Mouse (Mus musculus) heart, postnatal 0 days (tissue): ENCODE measurements around the gene Nsf. TPM values are rescaled to one million over a fixed set of nuclear protein-coding genes. Genes with fewer than 3 reads are reported as not detected.

ENCODE experiments used
- ATAC-seq: fragments of 200-750 bp; cut with Nextera tagmentation; 2 replicates; pipeline ENCODE4 v1.8.0; 2017; ENCODE audit warnings: low read depth, moderate number of reproducible peaks, moderate library complexity; ENCODE audit not compliant: insufficient read depth
- DNase-seq: peaks from one replicate; pipeline ENCODE4 v3.0.0-alpha.2; 2016; ENCODE audit warnings: low spot score
- H3K27ac ChIP-seq: fragments of 300-500 bp; sonication (generic); 2 replicates; pipeline ENCODE4 v1.5.1; 2014; ENCODE audit warnings: low read depth, mild to moderate bottlenecking
- H3K27me3 ChIP-seq: fragments of 300-500 bp; sonication (generic); 2 replicates; pipeline ENCODE4 v1.6.1; 2014; ENCODE audit warnings: low read length, mixed read lengths; ENCODE audit not compliant: control insufficient read depth, insufficient read depth
- H3K36me3 ChIP-seq: fragments of 300-500 bp; sonication (generic); replicated peaks from 2 replicates; pipeline ENCODE4 v1.6.1; 2014; ENCODE audit warnings: low read length, mixed read lengths; ENCODE audit not compliant: control insufficient read depth, insufficient read depth
- H3K4me1 ChIP-seq: fragments of 300-500 bp; sonication (generic); 2 replicates; pipeline ENCODE4 v1.6.1; 2014; ENCODE audit warnings: antibody characterized with exemption; ENCODE audit not compliant: control insufficient read depth, insufficient read depth
- H3K4me2 ChIP-seq: fragments of 300-500 bp; sonication (generic); 2 replicates; pipeline ENCODE4 v1.6.1; 2014; ENCODE audit warnings: low read depth, mild to moderate bottlenecking, low read length, moderate library complexity
- H3K4me3 ChIP-seq: fragments of 300-500 bp; sonication (generic); 2 replicates; pipeline ENCODE4 v1.5.1; 2014; ENCODE audit warnings: low read depth, low read length
- H3K9ac ChIP-seq: fragments of 300-500 bp; sonication (generic); replicated peaks from 2 replicates; pipeline ENCODE4 v1.6.1; 2014; ENCODE audit warnings: low read depth, low read length, mixed read lengths
- H3K9me3 ChIP-seq: fragments of 300-500 bp; sonication (generic); replicated peaks from 2 replicates; pipeline ENCODE4 v1.6.1; 2016; ENCODE audit warnings: low read length; ENCODE audit not compliant: control insufficient read depth
- CTCF ChIP-seq: IDR thresholded peaks from 2 replicates; pipeline ENCODE4 v1.5.1; 2016; ENCODE audit warnings: antibody characterized with exemption, control low read depth, low read depth
- EP300 ChIP-seq: IDR thresholded peaks from 2 replicates; pipeline ENCODE4 v1.6.1; 2016; ENCODE audit warnings: antibody characterized with exemption, low read depth
- WGBS: fragments of 180-500 bp; shearing (Covaris S2); extraction: QIAGEN DNeasy Blood & Tissue Kit; methylation state at CpG from one replicate; pipeline ENCODE4 v1.1.7; 2014; 5-methylcytosine and 5-hydroxymethylcytosine counted together
- polyA plus RNA-seq: library from polyadenylated mRNA; unstranded; fragments of >200 nt; fragmentation: Nextera tagmentation; extraction: Ambion mirVana; gene quantifications from 2 replicates; pipeline ENCODE4 v1.2.1, GENCODE M21; 2015
- total RNA-seq: library from RNA; depleted of rRNA; stranded (reverse); fragments of >200 nt; gene quantifications from 2 replicates; pipeline ENCODE4 v1.2.3, GENCODE M21; 2014; ENCODE audit warnings: low replicate concordance

Nsf gene
- total and polyA plus RNA-seq, 2 experiments from 2014 or later: 24.9 to 25.2 TPM

GRCm38 (mm10) chr11:103859933-103860610, 93.8 kb downstream of the Nsf start:
- Histone ChIP-seq H3K4me1 (no peaks in the 10 kb centered on the region), H3K4me2 (no peak overlapping the region), H3K4me3 (no peak overlapping the region), H3K36me3 (peaks cover 48% of the 10 kb centered on the region), H3K9ac (no peak overlapping the region), H3K27ac (no peak overlapping the region), H3K27me3 (no peaks in the 10 kb centered on the region), H3K9me3 (no peaks in the 10 kb centered on the region)
- WGBS: 70% methylated on average over 4 of the region's 4 CpGs
- ATAC-seq (no peak), DNase-seq (no peak)
- TF ChIP-seq CTCF: no peak
- no peak for TF ChIP-seq EP300

DNA sequence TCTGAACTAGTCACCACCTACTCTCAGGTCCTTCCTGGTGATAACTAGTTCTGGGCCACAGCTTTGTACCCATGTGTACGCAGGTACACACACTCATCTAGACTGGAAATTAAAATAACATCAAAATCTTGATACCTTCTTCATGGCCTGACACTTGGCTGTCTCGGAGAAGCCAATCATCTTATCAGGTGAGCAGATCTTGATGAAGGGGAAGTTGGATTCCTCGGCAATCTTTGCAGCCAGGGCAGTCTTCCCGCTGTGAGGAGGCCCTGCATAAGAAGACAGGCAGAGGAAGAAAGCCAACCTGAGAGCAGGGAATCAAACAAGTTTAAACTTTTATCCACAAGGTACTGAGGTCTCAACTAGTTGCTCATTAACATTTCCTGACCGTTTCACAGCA, 95.1 kb downstream of the Nsf start:
- no peak for DNase-seq
- H3K9ac ChIP-seq: no peak overlapping the region
- no peak overlapping the region for H3K4me2 ChIP-seq
- H3K36me3 ChIP-seq: peaks cover 50% of the 10 kb centered on the region
- TF ChIP-seq EP300: no peak
- no peak for TF ChIP-seq CTCF
- H3K27me3 ChIP-seq: no peaks in the 10 kb centered on the region
- 54% methylated on average over 5 of the region's 5 CpGs for WGBS
- H3K4me1 ChIP-seq: no peaks in the 10 kb centered on the region
- no peak overlapping the region for H3K4me3 ChIP-seq
- no peak overlapping the region for H3K27ac ChIP-seq
- no peak for ATAC-seq
- H3K9me3 ChIP-seq: no peaks in the 10 kb centered on the region

DNA sequence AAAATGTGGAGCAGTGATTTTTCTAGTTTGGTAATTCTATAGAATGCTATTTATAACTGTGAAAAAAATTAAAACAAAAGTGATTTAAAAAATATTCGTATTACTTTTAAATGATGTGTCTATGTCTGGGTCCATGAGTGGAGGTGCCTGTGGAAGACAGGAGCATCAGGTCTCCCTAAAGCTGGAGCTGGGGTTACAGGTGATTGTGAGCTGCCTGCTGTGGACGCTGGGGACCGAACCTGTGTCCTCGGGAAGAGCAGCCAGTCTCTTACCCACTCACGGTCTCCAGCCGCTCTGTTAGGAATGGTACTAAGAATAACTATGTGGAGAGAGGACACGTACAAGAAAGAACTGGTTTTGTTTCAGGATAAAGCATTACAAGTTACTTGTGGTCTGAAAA, 97.2 kb downstream of the Nsf start:
- Histone ChIP-seq H3K27ac (no peak overlapping the region), H3K9ac (no peak overlapping the region), H3K27me3 (no peaks in the 10 kb centered on the region), H3K9me3 (no peaks in the 10 kb centered on the region), H3K4me2 (no peak overlapping the region), H3K4me1 (no peaks in the 10 kb centered on the region), H3K4me3 (no peak overlapping the region), H3K36me3 (peaks cover 36% of the 10 kb centered on the region)
- ATAC-seq: no peak
- no peak for TF ChIP-seq EP300
- TF ChIP-seq CTCF: no peak
- 88% methylated on average over 7 of the region's 7 CpGs for WGBS
- DNase-seq: no peak

- TF ChIP-seq CTCF: no peak
- TF ChIP-seq EP300: no peak
- Histone ChIP-seq H3K9ac (no peak overlapping the region), H3K36me3 (peaks cover 25% of the 10 kb centered on the region), H3K27ac (no peak overlapping the region), H3K9me3 (no peaks in the 10 kb centered on the region), H3K4me1 (no peaks in the 10 kb centered on the region), H3K4me2 (no peak overlapping the region), H3K27me3 (no peaks in the 10 kb centered on the region), H3K4me3 (no peak overlapping the region)
- ATAC-seq (no peak), DNase-seq (no peak)
- WGBS: 80% methylated on average over 9 of the region's 9 CpGs
Observed at GRCm38 (mm10) chr11:103854294-103854693, 99.6 kb downstream of the Nsf start.

- no peak overlapping the region for H3K4me2 ChIP-seq
- DNase-seq (no peak), ATAC-seq (no peak)
- no peaks in the 10 kb centered on the region for H3K9me3 ChIP-seq
- H3K36me3 ChIP-seq: peaks cover 23% of the 10 kb centered on the region
- TF ChIP-seq CTCF (no peak), EP300 (no peak)
- H3K4me3 ChIP-seq: no peak overlapping the region
- no peak overlapping the region for H3K9ac ChIP-seq
- H3K4me1 ChIP-seq: no peaks in the 10 kb centered on the region
- H3K27me3 ChIP-seq: no peaks in the 10 kb centered on the region
- WGBS: 65% methylated on average over 10 of the region's 10 CpGs
- no peak overlapping the region for H3K27ac ChIP-seq
Observed at GRCm38 (mm10) chr11:103853284-103853920, 100.5 kb downstream of the Nsf start.
